Mouse (Mus musculus) midbrain, postnatal 0 days (tissue): Measurements from ENCODE around the gene Polr2l. TPM values are rescaled to one million over a fixed set of nuclear protein-coding genes. Genes with fewer than 3 reads are reported as not detected.

Experiments used
- ATAC-seq: fragments of 200-750 bp; cut with Nextera tagmentation; 2 replicates; pipeline ENCODE4 v1.8.0; 2017; ENCODE audit warnings: moderate number of reproducible peaks, mild to moderate bottlenecking, moderate TSS enrichment, moderate library complexity; ENCODE audit not compliant: low FRiP score
- DNase-seq: peaks from one replicate; pipeline ENCODE4 v3.0.0-alpha.2; 2015; ENCODE audit warnings: low spot score
- H3K27ac ChIP-seq: fragments of 300-500 bp; sonication (generic); 2 replicates; pipeline ENCODE4 v1.5.1; 2014; ENCODE audit warnings: low read depth, mild to moderate bottlenecking, low read length, mixed read lengths
- H3K27me3 ChIP-seq: fragments of 300-500 bp; sonication (generic); 2 replicates; pipeline ENCODE4 v1.6.1; 2014; ENCODE audit warnings: low read length, control low read depth, mixed read lengths; ENCODE audit not compliant: insufficient read depth
- H3K36me3 ChIP-seq: fragments of 300-500 bp; sonication (generic); 2 replicates; pipeline ENCODE4 v1.6.1; 2014; ENCODE audit warnings: low read length, control low read depth, mixed read lengths; ENCODE audit not compliant: insufficient read depth
- H3K4me1 ChIP-seq: fragments of 300-500 bp; sonication (generic); 2 replicates; pipeline ENCODE4 v1.6.1; 2014; ENCODE audit warnings: mild to moderate bottlenecking, control low read depth, antibody characterized with exemption, low read length, mixed read lengths; ENCODE audit not compliant: insufficient read depth
- H3K4me2 ChIP-seq: fragments of 300-500 bp; sonication (generic); 2 replicates; pipeline ENCODE4 v1.6.1; 2014; ENCODE audit warnings: low read depth, mild to moderate bottlenecking, low read length, mixed read lengths; ENCODE audit not compliant: poor library complexity, severe bottlenecking
- H3K4me3 ChIP-seq: fragments of 300-500 bp; sonication (generic); 2 replicates; pipeline ENCODE4 v1.5.1; 2014; ENCODE audit warnings: low read depth, mild to moderate bottlenecking, low read length, moderate library complexity
- H3K9ac ChIP-seq: fragments of 300-500 bp; sonication (generic); replicated peaks from 2 replicates; pipeline ENCODE4 v1.6.1; 2014; ENCODE audit warnings: mild to moderate bottlenecking, low read length, moderate library complexity, mixed read lengths; ENCODE audit not compliant: poor library complexity, severe bottlenecking
- H3K9me3 ChIP-seq: fragments of 300-500 bp; sonication (generic); 2 replicates; pipeline ENCODE4 v1.6.1; 2016; ENCODE audit warnings: low read length, control low read depth
- CTCF ChIP-seq: IDR thresholded peaks from 2 replicates; pipeline ENCODE4 v1.5.1; 2016; ENCODE audit warnings: antibody characterized with exemption, mild to moderate bottlenecking
- WGBS: fragments of 180-500 bp; shearing (Covaris S2); extraction: QIAGEN DNeasy Blood & Tissue Kit; methylation state at CpG from one replicate; pipeline ENCODE4 v1.1.7; 2014; 5-methylcytosine and 5-hydroxymethylcytosine counted together
- polyA plus RNA-seq: library from polyadenylated mRNA; unstranded; fragments of >200 nt; fragmentation: Nextera tagmentation; extraction: Ambion mirVana; gene quantifications from 2 replicates; pipeline ENCODE4 v1.2.1, GENCODE M21; 2015
- total RNA-seq: library from RNA; depleted of rRNA; stranded (reverse); fragments of >200 nt; gene quantifications from 2 replicates; pipeline ENCODE4 v1.2.3, GENCODE M21; 2014

Polr2l gene
- total and polyA plus RNA-seq, 2 experiments from 2014 or later: 28.9 to 78.5 TPM

DNA sequence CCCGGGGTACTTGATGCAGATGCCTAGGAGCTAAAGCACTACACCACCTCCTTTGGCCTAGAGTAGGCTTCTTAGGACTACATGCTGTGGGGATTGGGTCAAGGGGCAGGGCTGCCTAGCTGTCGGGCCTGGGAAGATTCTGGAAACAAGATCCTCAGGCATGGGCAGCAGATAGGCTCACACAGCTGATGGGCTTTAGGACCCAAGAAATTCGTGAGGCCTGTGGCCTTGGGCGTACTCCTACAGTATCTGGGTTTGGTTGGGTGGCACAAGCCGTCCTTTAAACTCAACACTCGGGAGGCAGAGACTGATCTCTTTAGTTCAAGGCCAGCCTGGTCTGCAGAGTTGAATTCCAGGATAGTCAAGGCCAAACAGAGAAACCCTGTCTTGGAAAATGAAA is 2.7 kb downstream of the Polr2l start:
- no peak overlapping the region for H3K27ac ChIP-seq
- H3K27me3 ChIP-seq: peaks cover 9% of the 10 kb centered on the region
- ATAC-seq: no peak
- 88% methylated on average over 6 of the region's 6 CpGs for WGBS
- no peaks in the 10 kb centered on the region for H3K9me3 ChIP-seq
- no peak for TF ChIP-seq CTCF
- no peak overlapping the region for H3K4me3 ChIP-seq
- H3K4me1 ChIP-seq: peaks cover 27% of the 10 kb centered on the region
- H3K36me3 ChIP-seq: peaks cover 22% of the 10 kb centered on the region
- no peak for DNase-seq
- no peak overlapping the region for H3K4me2 ChIP-seq
- no peak overlapping the region for H3K9ac ChIP-seq

GRCm38 (mm10) chr7:141471236-141471635 is 3.7 kb downstream of the Polr2l start:
- Histone ChIP-seq H3K4me3 (no peak overlapping the region), H3K36me3 (peaks cover 22% of the 10 kb centered on the region), H3K9ac (no peak overlapping the region), H3K27ac (no peak overlapping the region), H3K9me3 (no peaks in the 10 kb centered on the region), H3K4me2 (no peak overlapping the region), H3K27me3 (peaks cover 6% of the 10 kb centered on the region; the same call in 1 of the 2 replicates), H3K4me1 (peaks cover 28% of the 10 kb centered on the region)
- no peak for TF ChIP-seq CTCF
- 89% methylated on average over 1 of the region's 1 CpGs for WGBS
- DNase-seq (no peak), ATAC-seq (no peak)

DNA sequence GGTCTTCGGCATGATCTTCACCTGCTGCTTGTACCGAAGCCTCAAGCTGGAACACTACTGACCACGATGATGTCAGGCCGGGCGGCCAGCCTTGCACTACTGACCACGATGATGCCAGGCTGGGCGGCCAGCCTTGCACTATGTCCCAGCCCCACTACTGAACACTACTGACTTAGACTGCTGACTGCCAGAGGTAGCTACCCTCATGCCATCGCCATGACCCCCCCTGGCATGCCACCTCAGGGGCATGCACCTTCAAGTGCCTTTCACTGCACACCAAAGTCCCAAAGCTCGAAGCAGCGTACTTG is 4.3 kb downstream of the Polr2l start:
- no peaks in the 10 kb centered on the region for H3K9me3 ChIP-seq
- no peak overlapping the region for H3K27ac ChIP-seq
- peaks cover 4% of the 10 kb centered on the region; the same call in 1 of the 2 replicates for H3K27me3 ChIP-seq
- no peak overlapping the region for H3K4me3 ChIP-seq
- H3K36me3 ChIP-seq: peaks cover 22% of the 10 kb centered on the region
- DNase-seq (no peak), ATAC-seq (no peak)
- WGBS: 93% methylated on average over 10 of the region's 10 CpGs
- H3K4me1 ChIP-seq: peaks cover 28% of the 10 kb centered on the region
- no peak for TF ChIP-seq CTCF
- no peak overlapping the region for H3K9ac ChIP-seq
- no peak overlapping the region for H3K4me2 ChIP-seq

DNA sequence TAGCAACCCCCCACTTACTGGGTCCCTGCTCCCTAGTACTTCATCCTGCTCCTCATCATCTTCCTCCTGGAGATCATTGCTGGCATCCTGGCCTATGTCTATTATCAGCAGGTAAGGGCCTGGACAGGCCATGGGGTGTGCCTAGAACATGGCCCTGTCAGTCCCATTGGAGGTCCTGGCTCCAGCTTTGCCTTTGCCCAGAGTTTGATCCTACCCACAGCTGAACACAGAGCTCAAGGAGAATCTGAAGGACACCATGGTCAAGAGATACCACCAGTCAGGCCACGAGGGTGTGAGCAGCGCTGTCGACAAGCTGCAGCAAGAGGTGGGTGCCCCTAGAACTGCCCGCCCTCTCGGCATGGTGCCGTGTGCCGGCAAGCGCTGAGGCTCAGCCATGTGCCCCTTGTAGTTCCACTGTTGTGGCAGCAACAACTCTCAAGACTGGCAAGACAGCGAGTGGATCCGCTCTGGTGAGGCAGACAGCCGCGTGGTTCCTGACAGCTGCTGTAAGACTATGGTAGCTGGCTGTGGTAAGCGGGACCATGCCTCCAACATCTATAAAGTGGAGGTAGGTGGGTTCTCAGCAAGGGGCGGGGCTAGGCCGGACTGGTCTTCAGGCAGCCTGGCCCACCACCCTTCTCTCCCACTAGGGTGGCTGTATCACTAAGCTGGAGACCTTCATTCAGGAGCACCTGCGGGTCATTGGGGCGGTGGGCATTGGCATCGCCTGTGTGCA is 4.9 kb downstream of the Polr2l start:
- Histone ChIP-seq H3K27ac (no peak overlapping the region), H3K4me3 (no peak overlapping the region), H3K36me3 (peaks cover 22% of the 10 kb centered on the region), H3K9ac (no peak overlapping the region), H3K4me2 (0 out of 2 replicates have a peak overlapping the region, but pooled peaks have one; percentile 77), H3K4me1 (peaks cover 29% of the 10 kb centered on the region), H3K9me3 (no peaks in the 10 kb centered on the region), H3K27me3 (peaks cover 7% of the 10 kb centered on the region)
- ATAC-seq (no peak), DNase-seq (no peak)
- no peak for TF ChIP-seq CTCF
- 91% methylated on average over 18 of the region's 18 CpGs for WGBS

DNA sequence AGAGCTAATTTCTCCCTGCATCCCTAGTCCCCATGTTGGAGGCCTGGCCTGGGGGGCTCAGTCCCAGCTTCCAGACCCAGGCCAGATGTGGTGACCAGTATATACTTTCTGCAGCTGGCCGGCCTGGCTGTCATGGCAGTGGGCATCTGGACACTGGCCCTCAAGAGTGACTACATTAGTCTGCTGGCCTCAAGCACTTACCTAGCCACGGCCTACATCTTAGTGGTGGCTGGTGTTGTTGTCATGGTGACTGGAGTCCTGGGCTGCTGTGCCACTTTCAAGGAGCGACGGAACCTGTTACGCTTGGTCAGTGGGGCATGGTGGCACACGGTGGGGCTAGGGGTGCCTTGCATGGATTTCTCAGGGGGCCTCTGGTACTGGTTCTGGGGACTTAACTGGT is 5.6 kb downstream of the Polr2l start:
- ATAC-seq (no peak), DNase-seq (no peak)
- peaks cover 22% of the 10 kb centered on the region for H3K36me3 ChIP-seq
- no peaks in the 10 kb centered on the region for H3K9me3 ChIP-seq
- H3K27ac ChIP-seq: peak overlapping the region; percentile 80
- peak overlapping the region; percentile 64 for H3K9ac ChIP-seq
- TF ChIP-seq CTCF: no peak
- H3K27me3 ChIP-seq: peaks cover 14% of the 10 kb centered on the region
- peaks cover 32% of the 10 kb centered on the region for H3K4me1 ChIP-seq
- peak overlapping the region; percentile 77 for H3K4me2 ChIP-seq
- H3K4me3 ChIP-seq: peak overlapping the region; percentile 49; the same call in 1 of the 2 replicates
- WGBS: 50% methylated on average over 6 of the region's 6 CpGs

DNA sequence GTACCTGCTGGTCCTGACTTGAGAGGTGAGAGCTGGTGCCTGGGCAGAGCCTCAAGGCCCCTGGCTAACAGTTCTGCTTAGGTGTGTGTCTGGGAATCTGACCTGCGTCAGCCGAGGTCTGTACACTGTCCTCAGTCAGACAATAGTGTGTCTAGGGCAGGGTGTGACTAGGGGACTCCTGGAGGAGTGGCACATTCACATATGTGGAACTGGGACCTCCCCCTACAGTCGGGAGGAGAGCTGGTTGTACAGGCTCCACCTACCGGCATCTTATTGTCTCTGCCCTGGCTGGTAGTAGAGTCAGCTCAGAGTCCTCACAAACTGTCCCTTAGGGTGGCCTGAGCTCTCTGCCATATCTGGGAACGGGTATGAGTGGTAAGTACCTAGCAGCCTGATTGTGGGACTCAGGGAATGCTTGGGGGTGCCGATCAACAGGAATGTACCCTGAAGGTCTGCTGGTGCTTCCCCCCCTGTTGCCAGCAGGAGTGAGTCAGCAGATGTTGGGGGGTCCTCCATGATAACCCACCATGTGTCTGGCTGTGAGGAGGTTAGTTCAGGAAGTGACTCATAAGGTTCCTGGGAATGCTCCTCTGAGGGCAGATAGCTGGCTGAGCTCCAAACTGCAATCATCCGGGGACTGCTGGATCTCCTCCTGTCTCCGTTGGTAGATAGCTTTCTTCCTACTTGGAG is 6.3 kb downstream of the Polr2l start:
- Histone ChIP-seq H3K4me2 (peak overlapping the region; percentile 77), H3K27me3 (peaks cover 21% of the 10 kb centered on the region), H3K27ac (peak overlapping the region; percentile 80), H3K36me3 (peaks cover 22% of the 10 kb centered on the region), H3K4me3 (peak overlapping the region; percentile 49), H3K9ac (peak overlapping the region; percentile 64), H3K4me1 (peaks cover 26% of the 10 kb centered on the region), H3K9me3 (no peaks in the 10 kb centered on the region)
- peak; percentile 87 for DNase-seq
- ATAC-seq: peak; percentile 73
- 12% methylated on average over 8 of the region's 8 CpGs for WGBS
- peak; percentile 70 for TF ChIP-seq CTCF
